Mouse (Mus musculus) lung, adult 2 months (tissue): ENCODE data around the gene Cst9. TPM values are rescaled to one million over a fixed set of nuclear protein-coding genes. Genes with fewer than 3 reads are reported as not detected.

ENCODE experiments used
- DNase-seq: peaks from one replicate; pipeline ENCODE4 v3.0.0; 2022
- H3K4me1 ChIP-seq: fragments of 200-500 bp; 2 replicates; pipeline ENCODE4 v1.6.1; 2011; ENCODE audit warnings: low read length; ENCODE audit not compliant: control insufficient read depth, insufficient read depth
- H3K4me3 ChIP-seq: fragments of 200-500 bp; replicated peaks from 2 replicates; pipeline ENCODE3; 2011; ENCODE audit warnings: low read depth, mild to moderate bottlenecking, control low read depth, low read length; ENCODE audit errors: extremely low read depth
- CTCF ChIP-seq: fragments of 200-500 bp; IDR thresholded peaks from 2 replicates; pipeline ENCODE4 v1.5.1; 2011; ENCODE audit warnings: mild to moderate bottlenecking, low read length, control low read depth; ENCODE audit not compliant: insufficient read depth
- POLR2A ChIP-seq: fragments of 200-500 bp; IDR thresholded peaks from 2 replicates; pipeline ENCODE4 v1.6.1; 2011; ENCODE audit warnings: low read depth, mild to moderate bottlenecking, control low read depth, low read length, borderline replicate concordance; ENCODE audit errors: extremely low read depth
- WGBS: fragments of 180-500 bp; shearing (Covaris S2); methylation state at CpG from one replicate; pipeline ENCODE4 v1.1.7; 2018; 5-methylcytosine and 5-hydroxymethylcytosine counted together
- polyA plus RNA-seq: library from polyadenylated mRNA; depleted of rRNA; stranded (reverse); fragments of >200 nt; gene quantifications from 2 replicates; pipeline ENCODE4 v1.2.3, GENCODE M21; 2012

The Cst9 gene
- polyA plus RNA-seq, 1 experiment, result 0.20 TPM

- 17% methylated on average over 8 of the region's 8 CpGs for whole genome bisulfite sequencing
- TF ChIP-seq CTCF (no peak), POLR2A (no peak)
- Histone ChIP-seq H3K4me3 (no peak overlapping the region), H3K4me1 (peaks cover 9% of the 10 kb centered on the region)
- DNase-seq, result no peak
These were observed 21.9 kb downstream of the Cst9 start for GRCm38 (mm10) chr2:148856630-148857400.

- no peak for DNase-seq
- H3K4me3 ChIP-seq, result no peak overlapping the region
These were observed 22.6 kb downstream of the Cst9 start for GRCm38 (mm10) chr2:148857506-148857905.

GRCm38 (mm10) chr2:148860993-148861392, 26.0 kb downstream of the Cst9 start:
- Histone ChIP-seq H3K4me1 (peaks cover 7% of the 10 kb centered on the region), H3K4me3 (no peak overlapping the region)
- no peak for DNase-seq
- WGBS, result 50% methylated on average over 4 of the region's 4 CpGs
- TF ChIP-seq CTCF (no peak), POLR2A (no peak)

More at GRCm38 (mm10) chr2:148857506-148857905, 22.6 kb downstream of the Cst9 start:
- peaks cover 9% of the 10 kb centered on the region for H3K4me1 ChIP-seq
- no peak for TF ChIP-seq POLR2A
- no peak for TF ChIP-seq CTCF
- 50% methylated on average over 4 of the region's 4 CpGs for WGBS

GRCm38 (mm10) chr2:148861693-148862092, 26.7 kb downstream of the Cst9 start:
- TF ChIP-seq POLR2A (no peak), CTCF (no peak)
- H3K4me1 ChIP-seq, result peaks cover 4% of the 10 kb centered on the region
- DNase-seq, result no peak
- no peak overlapping the region for H3K4me3 ChIP-seq

- TF ChIP-seq CTCF (no peak), POLR2A (peak; percentile 21; the same call in 1 of the 2 replicates)
- Histone ChIP-seq H3K4me1 (no peaks in the 10 kb centered on the region), H3K4me3 (no peak within 1 kb of the TSS)
- WGBS, result 26% methylated on average over 2 of the region's 2 CpGs
- DNase-seq, result no peak
These were observed 30.0 kb downstream of the Cst9 start, which contains the start of gene 9230104L09Rik for GRCm38 (mm10) chr2:148864966-148865365. Gene 9230104L09Rik (minus strand): TSS chr2:148865038.

- DNase-seq, result no peak
- 18% methylated on average over 1 of the region's 1 CpGs for WGBS
- no peak for TF ChIP-seq POLR2A
- TF ChIP-seq CTCF, result no peak
- Histone ChIP-seq H3K4me1 (peaks cover 2% of the 10 kb centered on the region; the same call in 1 of the 2 replicates), H3K4me3 (no peak overlapping the region)
These were observed 34.0 kb downstream of the Cst9 start for GRCm38 (mm10) chr2:148868959-148869358.

GRCm38 (mm10) chr2:148870526-148870925, 35.6 kb downstream of the Cst9 start:
- TF ChIP-seq POLR2A (no peak), CTCF (no peak)
- no peak for DNase-seq
- WGBS, result 85% methylated on average over 3 of the region's 3 CpGs

GRCm38 (mm10) chr2:148872860-148873259, 37.9 kb downstream of the Cst9 start:
- WGBS, result 33% methylated on average over 4 of the region's 4 CpGs
- TF ChIP-seq POLR2A (no peak), CTCF (no peak)
- Histone ChIP-seq H3K4me3 (peak overlapping the region; percentile 88), H3K4me1 (peaks cover 21% of the 10 kb centered on the region)
- no peak for DNase-seq

More at GRCm38 (mm10) chr2:148870526-148870925, 35.6 kb downstream of the Cst9 start:
- Histone ChIP-seq H3K4me3 (no peak overlapping the region), H3K4me1 (peaks cover 5% of the 10 kb centered on the region)

GRCm38 (mm10) chr2:148874224-148874616, 39.3 kb downstream of the Cst9 start:
- WGBS, result 8% methylated on average over 3 of the region's 3 CpGs
- TF ChIP-seq CTCF (no peak), POLR2A (no peak)
- peaks cover 29% of the 10 kb centered on the region for H3K4me1 ChIP-seq
- peak overlapping the region; percentile 88 for H3K4me3 ChIP-seq
- DNase-seq, result no peak
